Mouse (Mus musculus) heart, embryonic 11.5 days (tissue): ENCODE measurements around the gene Rpl37. TPM values are rescaled to one million over a fixed set of nuclear protein-coding genes. Genes with fewer than 3 reads are reported as not detected.

Experiments used
- ATAC-seq: fragments of 200-750 bp; cut with Nextera tagmentation; replicated peaks from 2 replicates; pipeline ENCODE4 v1.8.0; 2017; ENCODE audit warnings: moderate library complexity; ENCODE audit not compliant: insufficient number of reproducible peaks, low FRiP score, low TSS enrichment
- H3K27ac ChIP-seq: fragments of 300-500 bp; sonication (generic); 2 replicates; pipeline ENCODE4 v1.5.1; 2014; ENCODE audit warnings: mild to moderate bottlenecking, low read depth, low read length
- H3K27me3 ChIP-seq: fragments of 300-500 bp; sonication (generic); 2 replicates; pipeline ENCODE4 v1.6.1; 2014; ENCODE audit warnings: mild to moderate bottlenecking, low read length, mixed read lengths; ENCODE audit not compliant: control insufficient read depth, insufficient read depth
- H3K36me3 ChIP-seq: fragments of 300-500 bp; sonication (generic); 2 replicates; pipeline ENCODE4 v1.6.1; 2014; ENCODE audit warnings: mild to moderate bottlenecking, low read length, moderate library complexity, mixed read lengths; ENCODE audit not compliant: control insufficient read depth, insufficient read depth
- H3K4me1 ChIP-seq: fragments of 300-500 bp; sonication (generic); 2 replicates; pipeline ENCODE4 v1.6.1; 2014; ENCODE audit warnings: low read length; ENCODE audit not compliant: control insufficient read depth, insufficient read depth
- H3K4me2 ChIP-seq: fragments of 300-500 bp; sonication (generic); 2 replicates; pipeline ENCODE4 v1.6.1; 2014; ENCODE audit warnings: mild to moderate bottlenecking, moderate library complexity
- H3K4me3 ChIP-seq: fragments of 300-500 bp; sonication (generic); 2 replicates; pipeline ENCODE4 v1.5.1; 2014; ENCODE audit warnings: low read depth, low read length
- H3K9ac ChIP-seq: fragments of 300-500 bp; sonication (generic); 2 replicates; pipeline ENCODE4 v1.6.1; 2014; ENCODE audit warnings: mild to moderate bottlenecking, low read depth, low read length, moderate library complexity
- H3K9me3 ChIP-seq: fragments of 300-500 bp; sonication (generic); replicated peaks from 2 replicates; pipeline ENCODE4 v1.6.1; 2016; ENCODE audit warnings: low read length; ENCODE audit not compliant: control insufficient read depth
- WGBS: fragments of 180-500 bp; shearing (Covaris S2); extraction: QIAGEN DNeasy Blood & Tissue Kit; methylation state at CpG from one replicate; pipeline ENCODE4 v1.1.7; 2014; ENCODE audit not compliant: insufficient replicate concordance; 5-methylcytosine and 5-hydroxymethylcytosine counted together
- polyA plus RNA-seq: library from polyadenylated mRNA; unstranded; fragments of >200 nt; fragmentation: Nextera tagmentation; extraction: Ambion mirVana; gene quantifications from 2 replicates; pipeline ENCODE4 v1.2.1, GENCODE M21; 2014

Gene Rpl37
- polyA plus RNA-seq, 1 experiment from 2014 or later: 532 TPM

GRCm38 (mm10) chr15:5155093-5155492 is 38.6 kb downstream of the Rpl37 start:
- Histone ChIP-seq H3K9ac (no peak overlapping the region), H3K4me1 (peaks cover 10% of the 10 kb centered on the region; the same call in 1 of the 2 replicates), H3K27ac (no peak overlapping the region), H3K4me3 (no peak overlapping the region), H3K4me2 (no peak overlapping the region), H3K27me3 (no peaks in the 10 kb centered on the region), H3K9me3 (no peaks in the 10 kb centered on the region), H3K36me3 (no peaks in the 10 kb centered on the region)
- no peak for ATAC-seq
- WGBS: 82% methylated on average over 5 of the region's 5 CpGs

GRCm38 (mm10) chr15:5156355-5156754 is 39.9 kb downstream of the Rpl37 start:
- no peaks in the 10 kb centered on the region for H3K27me3 ChIP-seq
- H3K9me3 ChIP-seq: no peaks in the 10 kb centered on the region
- 90% methylated on average over 4 of the region's 4 CpGs for WGBS
- no peak overlapping the region for H3K9ac ChIP-seq
- H3K4me2 ChIP-seq: no peak overlapping the region
- peaks cover 10% of the 10 kb centered on the region; the same call in 1 of the 2 replicates for H3K4me1 ChIP-seq
- H3K36me3 ChIP-seq: no peaks in the 10 kb centered on the region
- no peak overlapping the region for H3K4me3 ChIP-seq
- H3K27ac ChIP-seq: no peak overlapping the region
- no peak for ATAC-seq

GRCm38 (mm10) chr15:5157386-5157785 is 40.9 kb downstream of the Rpl37 start:
- H3K4me3 ChIP-seq: no peak overlapping the region
- peaks cover 10% of the 10 kb centered on the region; the same call in 1 of the 2 replicates for H3K4me1 ChIP-seq
- ATAC-seq: no peak
- H3K27me3 ChIP-seq: no peaks in the 10 kb centered on the region
- no peaks in the 10 kb centered on the region for H3K36me3 ChIP-seq
- H3K9ac ChIP-seq: no peak overlapping the region
- WGBS: 60% methylated on average over 1 of the region's 1 CpGs
- no peak overlapping the region for H3K27ac ChIP-seq
- H3K9me3 ChIP-seq: no peaks in the 10 kb centered on the region
- no peak overlapping the region for H3K4me2 ChIP-seq

- Histone ChIP-seq H3K27ac (no peak overlapping the region), H3K9me3 (no peaks in the 10 kb centered on the region), H3K4me3 (no peak overlapping the region), H3K9ac (no peak overlapping the region), H3K4me2 (no peak overlapping the region), H3K4me1 (peaks cover 10% of the 10 kb centered on the region; the same call in 1 of the 2 replicates), H3K36me3 (0 out of 2 replicates have a peak, but pooled peaks cover 2% of the 10 kb centered on the region), H3K27me3 (no peaks in the 10 kb centered on the region)
- WGBS: 69% methylated on average over 6 of the region's 6 CpGs
- ATAC-seq: no peak
Measured at GRCm38 (mm10) chr15:5158827-5159226, 42.4 kb downstream of the Rpl37 start.

- no peak for ATAC-seq
- Histone ChIP-seq H3K27me3 (no peaks in the 10 kb centered on the region), H3K9me3 (no peaks in the 10 kb centered on the region), H3K9ac (no peak overlapping the region), H3K36me3 (peaks cover 17% of the 10 kb centered on the region), H3K27ac (no peak overlapping the region), H3K4me2 (no peak overlapping the region), H3K4me3 (no peak overlapping the region), H3K4me1 (no peaks in the 10 kb centered on the region)
- 83% methylated on average over 12 of the region's 12 CpGs for WGBS
Measured at GRCm38 (mm10) chr15:5165121-5165773, 48.8 kb downstream of the Rpl37 start.

Other genes starting within 250 kb of the Rpl37 start
- not detected in 2 replicates for gene Mroh2b, start 217.9 kb upstream of the Rpl37 start, polyA plus RNA-seq
- gene C7, start 52.9 kb upstream of the Rpl37 start, polyA plus RNA-seq: 0.14 TPM in 1 of 2 replicates, not detected in the other
- 2.5 TPM in 2 replicates for gene Card6, start 8.1 kb upstream of the Rpl37 start, polyA plus RNA-seq
- gene Prkaa1, start 27.2 kb downstream of the Rpl37 start, polyA plus RNA-seq: 25.5 and 28.0 TPM in 2 replicates
- 35.0 and 37.5 TPM in 2 replicates for gene Ttc33, start 68.9 kb downstream of the Rpl37 start, polyA plus RNA-seq
- 1.6 and 1.8 TPM in 2 replicates for gene Ptger4, start 127.5 kb downstream of the Rpl37 start, polyA plus RNA-seq